Mouse (Mus musculus) thymus, adult 2 months (tissue): ENCODE data around the gene Gm28036.

Experiments used
- CTCF ChIP-seq: fragments of 200-500 bp; IDR thresholded peaks from 2 replicates; pipeline ENCODE4 v1.5.1; 2012; ENCODE audit warnings: mild to moderate bottlenecking, control low read depth, low read length, moderate library complexity, borderline replicate concordance; ENCODE audit not compliant: control insufficient read depth, poor library complexity, insufficient read depth; ENCODE audit errors: extremely low read depth
- POLR2A ChIP-seq: fragments of 200-500 bp; IDR thresholded peaks from 2 replicates; pipeline ENCODE4 v1.6.1; 2012; ENCODE audit warnings: mild to moderate bottlenecking, low read length, control low read depth, moderate library complexity; ENCODE audit not compliant: control insufficient read depth, poor library complexity, insufficient read depth; ENCODE audit errors: extremely low read depth

- TF ChIP-seq POLR2A (no peak), CTCF (no peak)
Observed at GRCm38 (mm10) chr2:156071236-156071635, 55.7 kb downstream of the Gm28036 start.
